Mouse (Mus musculus): ENCODE data around the gene Srgn.

DNA sequence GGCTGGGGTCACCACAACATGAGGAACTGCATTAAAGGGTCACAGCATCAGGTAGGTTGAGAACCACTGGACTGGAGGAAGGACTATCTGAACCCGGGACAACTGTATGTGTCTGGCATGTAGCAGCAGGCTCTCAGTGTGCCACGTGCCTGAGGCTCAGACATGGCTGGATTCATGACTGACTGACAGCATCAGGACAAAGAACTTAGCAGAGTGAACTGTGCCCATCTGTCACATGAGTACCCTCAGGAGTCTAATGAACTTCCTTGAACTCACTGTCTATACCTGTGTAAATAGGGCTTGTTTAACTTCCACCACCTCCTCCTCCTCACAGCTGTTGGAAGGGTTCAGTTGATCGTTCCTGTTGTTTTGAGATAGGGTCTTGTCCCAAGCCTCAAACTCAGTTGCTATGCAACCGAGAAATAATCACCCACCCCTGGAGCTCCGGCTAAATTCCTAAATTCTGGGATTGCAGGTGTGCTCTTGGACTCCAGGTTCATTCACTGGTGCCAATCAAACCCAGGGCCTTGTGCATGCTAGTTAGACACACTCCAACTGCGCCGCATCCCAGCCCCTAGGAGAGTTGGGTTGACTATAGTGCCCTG lies 4.8 kb downstream of the Srgn start:
- TF ChIP-seq CTCF (IDR thresholded peaks at IDR 0.05) (no peak), EP300 (IDR thresholded peaks at IDR 0.05) (no peak)
